Mouse (Mus musculus) frontal cortex, postnatal 14 days (tissue): ENCODE results near the gene Rpl34.

Source experiments
- DNase-seq, 2 experiments: peaks; one replicate each; pipeline ENCODE4 v3.0.0; 2022; ENCODE audit warnings: low spot score in 2 of 2

Rpl34 gene

GRCm38 (mm10) chr3:130730189-130730653 is at the start of gene Rpl34:
Rpl34 (minus strand) TSS chr3:130730398.
- DNase-seq = peak; percentile 93 to 94

- DNase-seq = no peak
Measured at GRCm38 (mm10) chr3:130768172-130768571, 38.0 kb upstream of the Rpl34 start.

GRCm38 (mm10) chr3:130764091-130764490 is 33.9 kb upstream of the Rpl34 start:
- DNase-seq = no peak

- DNase-seq = peak; percentile 14 to 56
Measured at GRCm38 (mm10) chr3:130760711-130761435, 30.7 kb upstream of the Rpl34 start.

- no peak for DNase-seq
Measured at GRCm38 (mm10) chr3:130758157-130758841, 28.1 kb upstream of the Rpl34 start.

GRCm38 (mm10) chr3:130757117-130757852 is 27.1 kb upstream of the Rpl34 start:
- DNase-seq = no peak

DNA sequence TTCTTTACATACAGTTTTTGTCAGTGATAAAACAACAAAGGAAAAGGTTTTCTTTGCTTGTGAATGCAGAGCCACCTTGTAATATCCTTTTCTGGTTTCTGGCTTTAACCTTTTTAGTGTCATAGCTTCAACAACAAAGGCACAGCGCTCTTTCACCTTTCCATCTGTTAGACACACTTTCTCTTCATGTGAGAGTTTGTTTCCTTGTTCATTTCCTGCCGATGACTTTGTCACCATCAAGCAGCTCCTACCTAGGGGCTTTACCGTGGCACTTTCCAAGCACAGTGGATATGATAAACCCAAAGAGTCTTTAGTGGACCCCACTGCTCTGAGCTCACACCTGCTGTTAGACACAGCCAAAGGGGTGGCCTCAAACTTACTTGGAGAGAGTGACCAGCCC is 19.0 kb upstream of the Rpl34 start:
- DNase-seq = no peak

DNA sequence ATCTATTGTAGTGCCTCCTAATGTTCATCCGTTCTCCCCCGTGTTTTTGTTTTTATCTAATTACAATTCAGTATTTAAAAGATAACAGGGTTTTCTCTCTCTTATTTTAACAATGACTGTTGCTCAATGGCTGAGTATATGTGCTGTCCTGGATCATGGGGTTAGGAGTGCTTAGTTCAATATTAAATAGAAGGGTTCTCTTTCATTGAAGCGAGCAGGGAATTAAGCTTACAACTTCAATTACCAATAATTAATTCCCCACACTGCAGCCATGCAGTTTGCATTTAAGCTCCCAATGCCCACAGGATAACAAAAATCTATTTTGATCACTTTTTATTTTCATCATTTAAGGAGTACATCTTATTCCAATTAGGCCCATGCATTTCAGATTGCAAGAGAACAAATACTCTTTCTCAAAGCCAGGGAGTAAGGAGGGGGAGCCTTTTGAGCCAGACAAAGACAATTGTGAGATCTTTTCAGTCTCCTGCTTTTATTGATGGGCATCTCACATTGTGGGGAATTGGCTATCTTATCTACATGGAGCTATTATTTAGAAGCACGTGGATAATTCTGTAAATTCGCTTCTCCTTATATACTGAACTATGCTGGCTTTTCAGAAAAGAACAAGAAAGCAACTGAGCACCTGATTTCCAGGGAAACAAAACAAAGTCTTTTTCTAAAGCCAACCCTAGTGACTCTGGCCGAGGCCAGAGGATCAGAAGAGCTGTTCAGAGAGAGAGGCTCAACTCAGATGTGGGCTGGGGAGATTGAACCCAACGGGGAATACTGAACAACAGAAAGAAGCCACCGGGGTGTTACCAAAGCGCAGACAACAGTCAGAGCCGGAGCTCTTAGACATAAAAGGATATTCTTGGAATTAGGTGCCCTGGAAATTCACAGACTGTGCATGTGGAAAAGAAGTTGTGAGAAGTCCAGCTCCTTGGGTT is 16.7 kb upstream of the Rpl34 start:
- DNase-seq = no peak

DNA sequence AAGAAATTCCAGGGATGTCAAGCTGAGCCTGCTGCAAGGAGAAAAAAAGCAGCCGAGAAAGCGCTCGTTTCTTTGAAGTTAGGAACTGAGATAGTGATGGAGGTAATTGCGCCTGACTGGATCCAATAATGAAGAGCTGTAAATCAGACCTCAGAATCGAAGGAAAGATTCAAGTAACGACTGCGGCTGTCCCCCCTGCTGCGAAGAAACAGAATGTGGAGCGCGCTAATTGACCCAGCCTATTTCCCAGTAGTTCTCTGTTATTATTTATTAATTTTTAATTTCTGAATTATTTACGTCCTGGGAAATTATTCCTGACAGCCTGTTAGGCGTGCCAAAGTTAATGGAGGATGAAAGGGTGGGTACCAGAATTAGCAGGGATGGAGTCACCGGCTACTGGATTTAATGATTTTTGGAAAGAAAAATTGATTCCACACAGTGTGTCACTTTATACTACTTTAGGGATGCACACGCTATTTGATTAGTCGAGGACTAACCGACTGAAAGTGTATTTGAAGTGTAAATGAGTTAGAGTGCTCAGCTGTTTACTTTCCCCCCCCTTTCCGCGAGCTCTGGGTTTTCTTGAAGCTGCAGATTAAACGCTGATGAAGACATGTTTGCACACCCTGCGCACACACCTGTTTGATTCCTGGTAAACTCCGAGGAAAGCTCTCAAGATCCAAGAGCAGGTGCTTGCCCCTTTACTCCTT is 7.6 kb upstream of the Rpl34 start:
- no peak for DNase-seq

DNA sequence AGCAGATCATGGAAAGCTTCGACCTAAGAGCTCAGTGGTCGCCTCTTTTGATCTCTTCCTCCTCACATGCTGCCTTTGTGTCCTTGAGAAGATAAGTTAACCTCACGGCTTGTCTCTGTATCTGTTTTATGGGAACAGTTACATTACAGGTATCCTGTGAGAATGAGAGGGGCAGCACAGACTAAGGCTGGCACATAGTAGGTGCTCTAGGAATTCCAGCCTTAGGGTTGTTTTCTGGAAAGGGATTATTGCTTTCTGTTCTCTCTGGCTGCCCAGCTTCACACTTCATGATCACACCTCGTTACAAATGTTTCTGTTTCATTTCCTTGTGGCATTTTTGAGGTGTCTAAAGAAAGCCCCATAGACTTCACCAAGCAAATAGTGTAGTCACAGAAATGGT is 6.6 kb upstream of the Rpl34 start:
- DNase-seq = no peak

DNA sequence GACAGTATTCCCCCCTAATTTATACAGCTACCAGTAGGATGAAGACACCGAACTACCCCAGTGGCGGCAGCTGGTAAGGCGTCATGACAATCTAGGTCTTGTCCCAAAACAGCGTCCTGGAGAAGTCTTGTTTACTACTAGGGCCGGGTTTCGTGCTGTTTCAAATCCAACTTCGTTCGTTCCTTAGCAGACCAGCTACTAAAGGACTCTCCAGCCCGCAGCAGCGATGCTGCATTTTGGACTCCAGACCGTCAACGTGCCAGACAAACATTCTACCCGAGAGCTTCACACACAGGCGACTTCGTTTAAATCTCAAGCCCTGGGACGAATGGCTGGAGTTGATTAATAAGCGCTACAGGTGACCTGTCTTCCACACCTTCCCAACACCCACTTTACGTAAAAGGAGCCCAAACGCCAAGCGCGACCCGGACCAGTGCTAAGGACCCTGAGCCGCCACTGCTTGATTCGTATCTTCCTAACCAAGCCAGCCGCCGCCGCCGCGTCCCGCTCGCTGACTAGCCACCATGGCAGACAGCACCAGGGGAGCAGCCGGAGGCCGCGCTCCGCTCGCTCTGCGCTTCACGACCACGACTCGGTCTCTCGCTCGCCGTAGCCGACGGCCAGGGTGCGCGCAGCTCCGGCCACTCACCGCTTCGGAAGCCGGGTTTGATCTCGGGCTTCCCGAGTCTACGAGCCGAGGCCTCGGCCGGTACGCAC is 568 bp downstream of the Rpl34 start:
- peak; percentile 19 to 38 for DNase-seq

- no peak for DNase-seq
Measured at GRCm38 (mm10) chr3:130727676-130728075, 2.5 kb downstream of the Rpl34 start.

DNA sequence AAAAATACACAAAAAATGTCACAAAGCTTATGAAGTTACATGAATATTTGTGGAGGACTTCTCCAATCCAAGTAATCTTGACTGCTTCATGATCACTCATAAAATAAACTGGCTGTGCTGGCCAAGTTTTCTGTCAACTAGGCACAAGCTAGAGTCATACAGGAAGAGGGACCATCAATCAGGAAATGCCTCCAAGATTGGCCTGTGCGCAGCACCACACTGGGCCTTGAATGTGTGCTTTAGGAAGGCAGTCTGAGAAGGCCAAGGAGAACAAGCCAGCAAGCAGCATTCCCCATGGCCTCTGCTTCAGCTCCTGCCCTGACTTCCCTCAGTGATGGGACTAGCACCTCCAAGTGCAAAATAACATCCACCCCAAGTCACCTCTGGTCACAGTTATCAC is 3.2 kb downstream of the Rpl34 start:
- no peak for DNase-seq

GRCm38 (mm10) chr3:130725718-130726117 is 4.5 kb downstream of the Rpl34 start:
- DNase-seq = no peak

DNA sequence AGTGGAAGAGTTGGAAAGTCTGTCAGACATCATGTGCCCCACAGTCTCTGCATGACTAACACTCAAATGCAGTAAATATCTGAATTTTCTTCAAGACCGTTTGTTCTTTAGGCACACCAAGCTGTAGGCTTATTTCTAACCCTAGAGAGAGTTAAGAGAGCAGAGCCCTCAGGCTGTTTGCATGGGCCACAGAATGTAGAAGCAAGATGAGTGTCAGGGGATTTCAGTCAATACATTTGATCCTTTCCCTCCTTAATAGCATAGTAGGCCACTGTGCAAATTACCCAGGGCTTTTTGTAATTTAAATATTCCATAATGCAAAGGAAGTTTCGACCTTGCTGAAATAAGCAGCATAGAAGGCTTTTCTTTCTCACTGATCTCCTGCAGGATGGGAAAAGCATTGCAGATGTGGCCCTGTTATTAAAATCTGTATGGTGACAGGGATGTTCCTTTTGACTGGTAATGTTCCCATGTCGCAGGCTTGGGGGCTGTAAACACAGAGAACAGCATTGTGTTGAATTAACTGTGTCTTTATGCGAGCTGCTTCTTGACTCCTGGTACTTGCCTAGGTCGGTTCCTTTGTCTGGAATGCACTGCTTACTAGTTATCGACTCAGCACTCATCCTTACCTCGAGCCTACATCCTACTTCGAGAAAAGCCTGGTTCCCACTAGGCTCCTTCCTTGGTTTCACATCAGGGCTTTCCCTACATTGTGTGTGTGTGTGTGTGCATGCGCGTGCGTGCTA is 7.3 kb downstream of the Rpl34 start:
- DNase-seq = no peak

GRCm38 (mm10) chr3:130720225-130720624 is 10.0 kb downstream of the Rpl34 start:
- DNase-seq = no peak

DNA sequence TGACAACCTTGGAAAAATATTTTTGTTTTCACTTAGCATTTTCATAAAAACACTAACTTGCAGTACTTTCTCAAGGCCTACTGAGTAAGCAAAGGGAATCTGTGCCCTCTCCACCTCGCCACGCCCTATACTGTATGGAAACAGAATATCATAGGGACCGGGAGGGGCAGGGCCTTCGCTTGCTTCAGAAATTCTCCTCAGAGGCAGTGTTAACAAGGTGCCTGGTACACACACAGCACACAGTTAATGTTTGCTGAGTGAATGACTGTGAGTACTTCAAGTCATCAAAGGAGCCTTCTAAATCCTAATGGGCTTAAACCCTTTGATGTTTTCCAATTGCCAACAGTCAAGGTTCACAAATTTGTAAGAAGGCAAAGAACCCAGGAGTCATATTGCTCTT is 11.3 kb downstream of the Rpl34 start:
- DNase-seq = no peak

DNA sequence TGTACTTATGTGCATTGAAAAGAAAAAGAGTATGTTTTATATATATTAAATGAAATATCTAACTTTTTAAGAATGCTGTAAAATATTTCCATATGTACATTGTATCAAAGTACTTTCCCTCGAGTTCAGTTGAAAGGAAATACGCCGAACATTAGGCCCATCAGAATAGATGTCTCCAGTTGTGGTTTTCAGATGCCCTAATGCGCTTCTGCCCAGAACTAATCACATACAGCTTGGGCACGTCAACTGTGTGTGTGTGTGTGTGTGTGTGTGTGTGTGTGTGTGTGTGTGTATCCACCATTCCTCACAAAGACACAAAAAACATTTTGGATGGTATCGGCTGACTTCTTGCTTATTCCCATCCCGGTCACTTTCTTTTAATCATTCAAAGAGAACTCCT is 13.6 kb downstream of the Rpl34 start:
- no peak for DNase-seq

- DNase-seq = peak in 1 of 2 experiments; percentile 75
Measured at GRCm38 (mm10) chr3:130714775-130715568, 15.2 kb downstream of the Rpl34 start.
